Mouse (Mus musculus) liver, embryonic 14.5 days (tissue): Measurements from ENCODE around the gene Ssbp3.

Experiments
- CTCF ChIP-seq: IDR thresholded peaks from 2 replicates; pipeline ENCODE4 v1.5.1; 2016; ENCODE audit warnings: antibody characterized with exemption, low read depth, control low read depth
- EP300 ChIP-seq: IDR thresholded peaks from 2 replicates; pipeline ENCODE4 v1.6.1; 2016; ENCODE audit warnings: antibody characterized with exemption, low read depth

DNA sequence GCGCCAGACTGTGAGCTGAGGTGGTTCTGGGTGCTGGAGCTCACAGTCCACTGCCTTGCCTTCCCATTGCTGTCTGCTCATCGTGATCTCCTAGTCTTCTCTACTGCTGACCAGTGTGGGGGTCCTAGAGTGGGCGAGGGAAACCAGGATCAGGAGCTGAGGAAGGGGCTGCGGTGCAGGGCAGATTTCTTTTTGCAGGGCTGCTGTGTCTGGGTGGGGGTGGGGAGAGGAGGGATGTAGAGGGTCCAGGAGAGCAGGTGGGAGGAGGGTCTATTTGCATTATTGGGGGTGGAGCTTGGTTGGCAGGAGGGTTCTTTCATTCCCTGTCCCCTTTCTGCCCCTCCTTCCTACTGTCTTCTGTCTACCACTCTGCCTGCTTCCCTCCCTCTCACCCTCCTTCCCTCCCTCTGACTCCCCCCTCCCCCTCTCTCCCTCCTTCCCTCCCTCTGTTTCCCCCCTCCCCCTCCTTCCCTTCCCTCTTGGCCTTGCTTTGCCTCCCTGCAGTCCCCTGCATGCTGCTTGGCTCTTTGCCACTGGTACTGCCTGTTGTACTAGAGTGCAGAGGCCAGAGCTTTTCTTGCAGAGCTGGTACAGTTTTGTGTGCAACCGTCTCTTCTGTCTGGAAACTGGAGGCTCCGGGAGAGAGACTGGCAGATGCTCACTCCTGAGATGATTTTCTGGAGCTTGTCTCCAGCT is 28.9 kb downstream of the Ssbp3 start:
- TF ChIP-seq CTCF (no peak), EP300 (no peak)
